Mouse (Mus musculus) monocyte, adult 2 months (primary cell): ENCODE results near the gene Cdc42se2.

Source experiments
- DNase-seq, 2 experiments: peaks; one replicate each; pipeline ENCODE4 v3.0.0; 2022; ENCODE audit warnings: low spot score in 2 of 2, low read depth in 1 of 2

The Cdc42se2 gene

GRCm38 (mm10) chr11:54794678-54795077 lies 7.2 kb upstream of the Cdc42se2 start:
- no peak for DNase-seq

- no peak for DNase-seq
Measured at GRCm38 (mm10) chr11:54793173-54793572, 5.7 kb upstream of the Cdc42se2 start.

- no peak for DNase-seq
Measured at GRCm38 (mm10) chr11:54791458-54791857, 4.0 kb upstream of the Cdc42se2 start.

GRCm38 (mm10) chr11:54786858-54787487 lies 502 bp downstream of the Cdc42se2 start:
- peak; percentile 18 to 47 for DNase-seq

- no peak for DNase-seq
Measured at GRCm38 (mm10) chr11:54785566-54785965, 1.9 kb downstream of the Cdc42se2 start.

- no peak for DNase-seq
Measured at GRCm38 (mm10) chr11:54784436-54784835, 3.0 kb downstream of the Cdc42se2 start.

GRCm38 (mm10) chr11:54782253-54782652 lies 5.2 kb downstream of the Cdc42se2 start:
- no peak for DNase-seq

GRCm38 (mm10) chr11:54779946-54780345 lies 7.5 kb downstream of the Cdc42se2 start:
- no peak for DNase-seq

GRCm38 (mm10) chr11:54778131-54778844 lies 9.2 kb downstream of the Cdc42se2 start:
- no peak for DNase-seq

GRCm38 (mm10) chr11:54777387-54778130 lies 9.9 kb downstream of the Cdc42se2 start:
- no peak for DNase-seq

GRCm38 (mm10) chr11:54776735-54777333 lies 10.6 kb downstream of the Cdc42se2 start:
- DNase-seq = no peak

GRCm38 (mm10) chr11:54776367-54776701 lies 11.1 kb downstream of the Cdc42se2 start:
- no peak for DNase-seq

- DNase-seq = no peak
Measured at GRCm38 (mm10) chr11:54775628-54776366, 11.7 kb downstream of the Cdc42se2 start.

- DNase-seq = no peak
Measured at GRCm38 (mm10) chr11:54774282-54775078, 13.0 kb downstream of the Cdc42se2 start.

GRCm38 (mm10) chr11:54771549-54771948 lies 15.9 kb downstream of the Cdc42se2 start:
- DNase-seq = no peak

- no peak for DNase-seq
Measured at GRCm38 (mm10) chr11:54769843-54770242, 17.6 kb downstream of the Cdc42se2 start.

- no peak for DNase-seq
Measured at GRCm38 (mm10) chr11:54768116-54768690, 19.3 kb downstream of the Cdc42se2 start.

GRCm38 (mm10) chr11:54764759-54765158 lies 22.7 kb downstream of the Cdc42se2 start:
- DNase-seq = no peak

GRCm38 (mm10) chr11:54764026-54764425 lies 23.4 kb downstream of the Cdc42se2 start:
- DNase-seq = no peak

- no peak for DNase-seq
Measured at GRCm38 (mm10) chr11:54762735-54763134, 24.7 kb downstream of the Cdc42se2 start.
